Comparison of ENCODE assay signal across 9 mouse cellular contexts in the genomic region with DNA sequence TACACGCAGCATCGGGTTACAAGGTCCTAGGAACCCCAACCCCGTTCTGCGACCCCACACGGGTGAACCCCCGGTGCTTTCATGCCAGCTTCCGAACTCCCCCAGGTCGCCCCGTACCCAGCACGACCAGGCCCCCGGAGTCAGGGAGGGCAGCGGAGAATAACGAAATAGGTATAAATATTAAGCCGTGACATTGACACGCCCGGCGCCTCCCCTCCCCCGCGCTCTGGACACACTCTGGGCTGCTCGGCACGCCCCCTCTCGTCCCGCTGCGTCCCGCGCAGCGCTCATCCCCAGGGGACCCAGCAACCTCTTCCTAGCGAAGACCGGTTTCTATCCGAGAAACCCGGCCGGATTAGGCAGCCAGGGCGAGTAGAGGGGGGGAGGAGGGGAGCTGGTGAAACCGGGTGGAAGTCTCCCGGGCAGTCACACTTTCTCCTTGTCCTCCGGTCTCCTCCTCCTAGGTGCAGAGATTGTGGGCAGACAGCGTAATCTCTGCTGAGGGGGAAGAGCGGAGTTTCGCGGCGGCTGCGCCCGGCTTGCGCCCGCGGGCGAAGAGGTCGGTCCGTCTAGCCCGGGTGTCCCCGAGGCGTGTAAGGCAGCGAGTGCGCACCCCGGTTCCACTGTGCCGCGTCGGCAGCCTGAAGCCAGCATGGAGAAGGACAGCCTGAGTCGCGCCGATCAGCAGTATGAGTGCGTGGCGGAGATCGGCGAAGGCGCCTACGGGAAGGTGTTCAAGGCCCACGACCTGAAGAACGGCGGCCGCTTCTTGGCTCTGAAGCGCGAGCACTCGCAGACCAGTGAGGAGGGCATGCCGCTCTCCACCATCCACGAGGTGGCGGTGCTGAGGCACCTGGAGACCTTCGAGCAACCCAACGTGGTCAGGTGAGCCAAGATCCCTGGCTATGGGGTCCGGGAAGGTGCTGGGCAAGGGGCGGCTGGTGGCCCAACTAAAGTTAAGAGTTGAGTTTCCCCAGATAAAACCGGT.
DNase-seq lines count a peak whose midpoint lies in the region; ATAC-seq and TF ChIP-seq lines count a peak whose summit lies in the region.
"Had no signal": no experiment of that assay in that cellular context is flagged by ENCODE, and none has a peak within 500 bp of the region (broad histone marks: within the 10 kb centered on the region; RNA-seq: fewer than 3 reads in every experiment).

No protein-coding gene starts in this region.

- H3K9ac ChIP-seq in forebrain, embryonic 14.5 days (ENCODE audit: low read length), result peak overlapping the region; percentile 29
- 0 out of 2 replicates have a peak overlapping the region, but pooled peaks have one; percentile 17 for H3K9ac ChIP-seq in intestine, postnatal 0 days (ENCODE audit: low read depth, low read length)
- H3K9ac ChIP-seq in liver, embryonic 14.5 days (replicated peaks), result no peak overlapping the region

- ATAC-seq in cerebellum, adult (ENCODE audit: insufficient number of reproducible peaks, low FRiP score, low TSS enrichment), result peak; percentile 75
- ATAC-seq in forebrain, embryonic 14.5 days, result peak; percentile 65
- ATAC-seq in intestine, postnatal 0 days, result peak; percentile 83
- 0 out of 2 replicates have a peak, but pooled peaks have one; percentile 26 for ATAC-seq in liver, embryonic 14.5 days (ENCODE audit: insufficient read depth)

- no peak overlapping the region for H3K27ac ChIP-seq in forebrain, embryonic 14.5 days (ENCODE audit: low read depth, low read length)
- no peak overlapping the region for H3K27ac ChIP-seq in intestine, postnatal 0 days (ENCODE audit: low read depth, low read length)
- no peak overlapping the region for H3K27ac ChIP-seq in liver, embryonic 14.5 days

- WGBS in forebrain, embryonic 14.5 days, result under 1% methylated on average over 81 of the region's 82 CpGs
- 1% methylated on average over 82 of the region's 82 CpGs for WGBS in intestine, postnatal 0 days
- WGBS in liver, embryonic 14.5 days (ENCODE audit: insufficient replicate concordance), result 1% methylated on average over 82 of the region's 82 CpGs

- H3K4me3 ChIP-seq in forebrain, embryonic 14.5 days (ENCODE audit: low read depth, low read length), result peak overlapping the region; percentile 36
- H3K4me3 ChIP-seq in intestine, postnatal 0 days (ENCODE audit: low read depth, low read length), result peak overlapping the region; percentile 62
- peak overlapping the region; percentile 29 to 35 for H3K4me3 ChIP-seq in liver, embryonic 14.5 days (ENCODE audit: insufficient read depth in 1 of 2, low read depth in 2 of 2, low read length in 2 of 2)

- H3K4me1 ChIP-seq in forebrain, embryonic 14.5 days (ENCODE audit: control insufficient read depth, insufficient read depth, low read length), result peaks cover 6% of the 10 kb centered on the region; the same call in 1 of the 2 replicates
- no peaks in the 10 kb centered on the region for H3K4me1 ChIP-seq in intestine, postnatal 0 days (replicated peaks; ENCODE audit: control insufficient read depth, insufficient read depth, low read length)
- H3K4me1 ChIP-seq in liver, embryonic 14.5 days (replicated peaks; ENCODE audit: control insufficient read depth in 2 of 2, insufficient read depth in 2 of 2, low read length in 1 of 2), result no peaks in the 10 kb centered on the region

- TF ChIP-seq CTCF in intestine, postnatal 0 days (IDR thresholded peaks at IDR 0.05; ENCODE audit: low read depth), result peak; percentile 84
- peak; percentile 66 for TF ChIP-seq CTCF in liver, embryonic 14.5 days (IDR thresholded peaks at IDR 0.05; ENCODE audit: low read depth)

- no peaks in the 10 kb centered on the region for H3K36me3 ChIP-seq in forebrain, embryonic 14.5 days (ENCODE audit: control insufficient read depth, insufficient read depth, low read length)
- no peaks in the 10 kb centered on the region for H3K36me3 ChIP-seq in intestine, postnatal 0 days (ENCODE audit: control insufficient read depth, insufficient read depth)
- H3K36me3 ChIP-seq in liver, embryonic 14.5 days (replicated peaks; ENCODE audit: control insufficient read depth, insufficient read depth, low read depth), result no peaks in the 10 kb centered on the region
- H3K36me3 ChIP-seq: G1E had no signal

- peaks cover 39% of the 10 kb centered on the region for H3K27me3 ChIP-seq in forebrain, embryonic 14.5 days (replicated peaks; ENCODE audit: control insufficient read depth, insufficient read depth, low read length)
- H3K27me3 ChIP-seq in intestine, postnatal 0 days (replicated peaks; ENCODE audit: control insufficient read depth, insufficient read depth, low read length), result peaks cover 32% of the 10 kb centered on the region
- peaks cover 38% of the 10 kb centered on the region for H3K27me3 ChIP-seq in liver, embryonic 14.5 days (ENCODE audit: control insufficient read depth, insufficient read depth, low read length)

- H3K4me2 ChIP-seq in forebrain, embryonic 14.5 days (ENCODE audit: low read length), result peak overlapping the region; percentile 75
- H3K4me2 ChIP-seq in intestine, postnatal 0 days (replicated peaks; ENCODE audit: low read depth), result peak overlapping the region; percentile 99
- peak overlapping the region; percentile 55 for H3K4me2 ChIP-seq in liver, embryonic 14.5 days (ENCODE audit: low read depth)

- no peak for TF ChIP-seq EP300 in liver, embryonic 14.5 days (IDR thresholded peaks at IDR 0.05; ENCODE audit: low read depth)

- peak; percentile 32 for DNase-seq in gastrocnemius, postnatal 10 days
- DNase-seq in gastrocnemius, adult 18-20 months (ENCODE audit: low spot score), result no peak
- DNase-seq in forebrain, embryonic 14.5 days (ENCODE audit: low spot score), result peak; percentile 33
- no peak for DNase-seq in liver, embryonic 14.5 days (ENCODE audit: low read depth in 3 of 3, low spot score in 3 of 3)
- peak; percentile 67 for DNase-seq in neural tube, embryonic 10.5 days (ENCODE audit: extremely low spot score, low spot score)
- no peak for DNase-seq in c-Kit-positive CD71-positive TER-119-positive erythroid progenitor cells, embryonic 14.5 days (ENCODE audit: low spot score)

- H3K9me3 ChIP-seq in forebrain, embryonic 14.5 days (replicated peaks; ENCODE audit: control insufficient read depth, low read length), result no peaks in the 10 kb centered on the region
- no peaks in the 10 kb centered on the region for H3K9me3 ChIP-seq in intestine, postnatal 0 days (ENCODE audit: control insufficient read depth)
- H3K9me3 ChIP-seq in liver, embryonic 14.5 days (ENCODE audit: control insufficient read depth, low read length), result no peaks in the 10 kb centered on the region

Comparison
In these comparisons a context has a peak if more than half of its experiments do, and no peak if none do; other contexts are left out.
1. DNase-seq: peak in gastrocnemius, postnatal 10 days (single experiment), forebrain, embryonic 14.5 days (single experiment) and neural tube, embryonic 10.5 days (single experiment); none in gastrocnemius, adult 18-20 months (single experiment), liver, embryonic 14.5 days (0 of 3) and c-Kit-positive CD71-positive TER-119-positive erythroid progenitor cells, embryonic 14.5 days (single experiment).
2. ATAC-seq: peak in every context shown above with its lines; median percentile 83 in intestine, postnatal 0 days; 75 in cerebellum, adult; 65 in forebrain, embryonic 14.5 days; 26 in liver, embryonic 14.5 days.
3. Peak in every context shown above with its lines, with median percentiles within 50 percentile points of each other: H3K4me2 ChIP-seq and H3K4me3 ChIP-seq.